Mouse (Mus musculus) erythroblast, embryonic 14.5 days (primary cell): Measurements from ENCODE around the gene Lpp.

Experiments
- GATA1 ChIP-seq: IDR thresholded peaks from 2 replicates; pipeline ENCODE4 v1.6.1; 2012; ENCODE audit warnings: low read length, inconsistent platforms, mixed read lengths
- TAL1 ChIP-seq: IDR thresholded peaks from 3 replicates; pipeline ENCODE4 v1.6.1; 2012; ENCODE audit warnings: low read length, inconsistent platforms, mixed read lengths

DNA sequence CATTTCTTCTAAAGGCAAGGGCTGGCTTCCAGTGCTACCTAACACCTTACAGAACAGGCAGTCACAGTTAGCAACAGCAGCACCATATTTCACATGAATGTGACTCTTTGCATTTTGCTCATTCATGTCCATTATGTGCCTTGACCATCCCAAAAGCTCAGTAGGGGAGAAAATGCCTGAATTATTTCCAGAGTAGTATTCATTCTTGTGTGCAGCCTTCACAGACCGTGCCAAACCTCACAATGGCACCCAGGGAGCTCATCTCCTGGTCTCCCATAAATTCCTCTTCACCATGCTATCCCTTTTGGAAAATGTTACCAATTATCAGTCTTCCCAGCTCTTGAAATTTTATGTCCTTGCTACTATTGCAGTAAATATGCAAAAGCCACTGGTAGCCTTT is 584.9 kb downstream of the Lpp start:
- no peak for TF ChIP-seq GATA1
- TF ChIP-seq TAL1, result no peak
